Mouse (Mus musculus): ENCODE results near the gene Txlna.

DNA sequence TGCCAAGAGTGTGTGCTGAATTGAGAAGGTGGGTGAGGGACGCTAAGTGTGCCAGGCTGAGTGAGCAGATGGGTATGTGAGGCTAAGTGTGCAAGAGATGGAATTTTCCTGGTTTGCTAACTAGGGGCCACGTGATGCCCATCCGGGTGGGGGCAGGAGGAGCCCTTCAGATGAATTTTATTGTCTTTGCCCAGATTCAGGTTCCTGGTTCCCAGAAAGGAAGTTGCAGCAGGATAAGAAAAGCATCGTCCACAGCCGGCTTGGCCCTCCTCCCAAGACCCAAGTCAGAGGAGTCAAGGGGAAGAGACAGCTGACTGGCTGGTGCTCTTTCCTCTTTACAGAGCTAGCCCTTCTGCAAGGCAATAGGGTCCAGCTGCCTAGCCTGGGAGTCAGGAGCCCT, 62.4 kb downstream of the Txlna start, which contains the start of gene Fam167b:
- TF ChIP-seq EP300 (IDR thresholded peaks at IDR 0.05; ENCODE audit: low read depth) (no peak), CTCF (IDR thresholded peaks at IDR 0.05; ENCODE audit: low read depth) (no peak)

Measured in heart, postnatal 0 days (tissue).